Mouse (Mus musculus) Patski (cell line): ENCODE data around the gene Lman2. TPM values are rescaled to one million over a fixed set of nuclear protein-coding genes. Genes with fewer than 3 reads are reported as not detected.
A peak's percentile ranks its signal among the peaks of the same experiment; 100 is the strongest.

Source experiments
- ATAC-seq: fragments of 100-300 bp; one replicate; pipeline ENCODE4 v1.8.0; 2021
- CTCF ChIA-PET: fragments of 350-600 bp; sonication (Branson Sonifier 250); formaldehyde crosslinking; loops from one replicate; lab custom pipeline; 2022; ENCODE audit warnings: inconsistent platforms; lab: Charles Lee
- POLR2A ChIA-PET: fragments of 350-600 bp; sonication (Branson Sonifier 250); formaldehyde crosslinking; loops from one replicate; lab custom pipeline; 2022; ENCODE audit warnings: antibody characterized with exemption, inconsistent platforms; lab: Charles Lee
- DNase-seq: peaks from one replicate; pipeline ENCODE4 v3.0.0-alpha.2; 2011; ENCODE audit warnings: low read depth, low spot score
- H3K27me3 ChIP-seq: fragments of 371-371 bp; one replicate; pipeline ENCODE4 v1.5.1; 2021
- CTCF ChIP-seq: fragments of 100-300 bp; IDR thresholded peaks from one replicate; pipeline ENCODE4 v1.5.1; 2021
- in situ Hi-C: fragments of 300-500 bp; cut with MboI; formaldehyde crosslinking; loops from 3 replicates; pipeline ENCODE4 v1.11.1; 2018; ENCODE audit warnings: low pct_unique_long_range_greater_than_20kb, mixed read lengths
- polyA plus RNA-seq: library from polyadenylated mRNA; unstranded; gene quantifications from one replicate; pipeline ENCODE4 v1.2.3, GENCODE M21; 2021

Lman2 gene
- polyA plus RNA-seq, 1 experiment from 2014 or later = 145 TPM

GRCm38 (mm10) chr13:55313051-55313450 lies 49.5 kb downstream of the Lman2 start:
- ATAC-seq = peak; percentile 39

GRCm38 (mm10) chr13:55312028-55312630 lies 50.5 kb downstream of the Lman2 start:
- no peaks in the 10 kb centered on the region for H3K27me3 ChIP-seq
- TF ChIP-seq CTCF = no peak
- ChIA-PET POLR2A (interaction anchor here (0.6 kb wide), 1 partner anchor 47 kb away, joined by 4 read pairs; no protein-coding TSS in a partner anchor), CTCF (interaction anchor here (1.2 to 1.5 kb wide), 2 partner anchors 8 kb away, joined by 3 read pairs; partner anchors contain the start of gene Prelid1)
- ATAC-seq (no peak), DNase-seq (no peak)
- in situ Hi-C loops = no loop called here

More at GRCm38 (mm10) chr13:55313051-55313450, 49.5 kb downstream of the Lman2 start:
- in situ Hi-C loops = no loop called here
- H3K27me3 ChIP-seq = no peaks in the 10 kb centered on the region
- no peak for TF ChIP-seq CTCF
- DNase-seq = no peak
- CTCF ChIA-PET = interaction anchor here (1.2 kb wide), 1 partner anchor 9 kb away, joined by 3 read pairs; no protein-coding TSS in a partner anchor
- POLR2A ChIA-PET = no interaction called here

GRCm38 (mm10) chr13:55300913-55301312 lies 61.7 kb downstream of the Lman2 start:
- TF ChIP-seq CTCF = no peak
- POLR2A ChIA-PET = no interaction called here
- DNase-seq = no peak
- H3K27me3 ChIP-seq = no peaks in the 10 kb centered on the region
- in situ Hi-C loops = no loop called here
- CTCF ChIA-PET = no interaction called here
- peak; percentile 67 for ATAC-seq

- no peak for DNase-seq
- no peaks in the 10 kb centered on the region for H3K27me3 ChIP-seq
- CTCF ChIA-PET = no interaction called here
- in situ Hi-C loops = no loop called here
- no peak for TF ChIP-seq CTCF
- no peak for ATAC-seq
- POLR2A ChIA-PET = interaction anchor here (0.6 kb wide), 1 partner anchor 800 kb away, joined by 4 read pairs; no protein-coding TSS in a partner anchor
Observed at GRCm38 (mm10) chr13:55296760-55297159, 65.8 kb downstream of the Lman2 start.

Other genes starting within 250 kb of the Lman2 start
- gene Gm17617, start 229.2 kb downstream of the Lman2 start, polyA plus RNA-seq = not detected
- 2.6 TPM for gene Fgfr4, start 210.1 kb downstream of the Lman2 start, polyA plus RNA-seq
- gene Nsd1, start 153.0 kb downstream of the Lman2 start, polyA plus RNA-seq = 15.1 TPM
- gene Prelid1, start 42.3 kb downstream of the Lman2 start, polyA plus RNA-seq = 300 TPM
- gene Rab24, start 40.8 kb downstream of the Lman2 start, polyA plus RNA-seq = 94.0 TPM
- 14.8 TPM for gene Mxd3, start 33.0 kb downstream of the Lman2 start, polyA plus RNA-seq
- 0.54 TPM for gene Rgs14, start 6.9 kb upstream of the Lman2 start, polyA plus RNA-seq
- not detected for gene Slc34a1, start 35.4 kb upstream of the Lman2 start, polyA plus RNA-seq
- not detected for gene Pfn3, start 52.4 kb upstream of the Lman2 start, polyA plus RNA-seq
- not detected for gene F12, start 64.0 kb upstream of the Lman2 start, polyA plus RNA-seq
- 54.6 TPM for gene Grk6, start 82.3 kb upstream of the Lman2 start, polyA plus RNA-seq
- 11.7 TPM for gene Prr7, start 101.5 kb upstream of the Lman2 start, polyA plus RNA-seq
- 158 TPM for gene Dbn1, start 125.3 kb upstream of the Lman2 start, polyA plus RNA-seq
- 129 TPM for gene Pdlim7, start 150.9 kb upstream of the Lman2 start, polyA plus RNA-seq
- gene Dok3, start 166.5 kb upstream of the Lman2 start, polyA plus RNA-seq = 1.5 TPM
- 73.0 TPM for gene Ddx41, start 173.9 kb upstream of the Lman2 start, polyA plus RNA-seq
- gene Fam193b, start 208.3 kb upstream of the Lman2 start, polyA plus RNA-seq = 66.5 TPM
- gene Tmed9, start 210.9 kb upstream of the Lman2 start, polyA plus RNA-seq = 350 TPM
- gene B4galt7, start 237.1 kb upstream of the Lman2 start, polyA plus RNA-seq = 26.2 TPM